ENCODE assay signal across 23 mouse cellular contexts in the genomic region with DNA sequence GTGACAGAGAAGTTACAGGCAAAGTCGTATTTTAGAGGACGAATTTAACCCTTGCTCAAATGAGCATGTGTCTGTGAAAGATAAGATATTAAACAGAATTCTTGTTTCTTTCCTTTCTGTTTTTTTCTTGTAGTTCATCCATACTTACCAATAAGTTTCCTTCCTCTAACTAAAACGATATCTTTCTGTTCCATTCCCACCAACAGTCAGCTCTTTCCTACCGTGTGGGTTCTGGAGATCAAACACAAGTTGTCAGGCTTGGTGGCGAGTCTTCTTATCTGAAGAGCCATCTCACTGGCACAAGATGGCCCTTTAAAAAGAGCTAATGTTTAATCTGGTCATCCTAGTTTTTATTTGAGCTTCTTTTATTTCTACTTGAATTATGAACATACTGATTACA. TPM values are rescaled to one million over a fixed set of nuclear protein-coding genes. Genes with fewer than 3 reads are reported as not detected.
"Had no signal": no experiment of that assay in that cellular context is flagged by ENCODE, and none has a peak within 500 bp of the region (broad histone marks: within the 10 kb centered on the region; RNA-seq: fewer than 3 reads in every experiment).

No protein-coding gene starts in this region.

- H3K4me2 ChIP-seq: intestine, embryonic 15.5 days; kidney, embryonic 15.5 days; limb, embryonic 12.5 days; limb, embryonic 15.5 days; lung, embryonic 14.5 days; midbrain, embryonic 11.5 days had no signal

- H3K27me3 ChIP-seq: intestine, embryonic 15.5 days; kidney, embryonic 15.5 days; limb, embryonic 12.5 days; limb, embryonic 15.5 days; megakaryocyte, embryonic 14.5 days had no signal

- H3K27ac ChIP-seq: intestine, embryonic 15.5 days; kidney, embryonic 15.5 days; limb, embryonic 12.5 days; limb, embryonic 15.5 days; macrophage; stomach, postnatal 0 days had no signal

- ATAC-seq: intestine, embryonic 15.5 days; lung, postnatal 0 days had no signal

- H3K36me3 ChIP-seq: intestine, embryonic 15.5 days; kidney, embryonic 15.5 days; limb, embryonic 12.5 days; limb, embryonic 15.5 days had no signal

- DNase-seq: kidney, adult 11 months; kidney, adult 8-10 months; kidney, postnatal 10 days; kidney, postnatal 36 days; layer of hippocampus, adult 9-11 months; left cerebral cortex, postnatal 4 days; lung, embryonic 14.5 days; midbrain, embryonic 14.5 days; right cerebral cortex, adult 18-20 months; right cerebral cortex, postnatal 14 days; right cerebral cortex, postnatal 4 days; thymus, adult 2 months; thymus, postnatal 14 days; thymus, postnatal 4 days had no signal

- H3K9ac ChIP-seq: intestine, embryonic 15.5 days; kidney, embryonic 15.5 days; limb, embryonic 12.5 days; limb, embryonic 15.5 days; lung, embryonic 14.5 days had no signal

- H3K4me3 ChIP-seq: intestine, embryonic 15.5 days; kidney, embryonic 15.5 days; limb, embryonic 12.5 days; limb, embryonic 15.5 days; megakaryocyte, embryonic 14.5 days had no signal

- H3K4me1 ChIP-seq: intestine, embryonic 15.5 days; kidney, embryonic 15.5 days; limb, embryonic 12.5 days; limb, embryonic 15.5 days had no signal

- H3K9me3 ChIP-seq: intestine, embryonic 15.5 days; kidney, embryonic 15.5 days; limb, embryonic 12.5 days; limb, embryonic 15.5 days; megakaryocyte, embryonic 14.5 days had no signal

RNA-seq across cellular contexts. Expression of gene Ggt7, which starts 9.3 kb away (rescaled TPM):
- polyA plus RNA-seq: macrophage had no signal
